Mouse (Mus musculus): ENCODE measurements around the gene Rbm7. TPM values are rescaled to one million over a fixed set of nuclear protein-coding genes. Genes with fewer than 3 reads are reported as not detected.
A peak's percentile ranks its signal among the peaks of the same experiment; 100 is the strongest.
"Not testable (repeated sequence)": the region's sequence is repeated elsewhere in the genome, so short reads cannot be mapped to it uniquely, and the experiment has no call there.

The Rbm7 gene
- total RNA-seq, 4 experiments from 2014 or later, result 65.1 to 78.1 (median 71.5) TPM

- DNase-seq, result peak; percentile 95
Measured at GRCm38 (mm10) chr9:48480411-48481213, 14.5 kb downstream of the Rbm7 start, which contains the start of gene Rexo2. TSS of gene Rexo2 (minus strand) at chr9:48480623.

- DNase-seq, result no peak
Measured at GRCm38 (mm10) chr9:48479838-48480410, 15.2 kb downstream of the Rbm7 start.

- no peak for DNase-seq
Measured at GRCm38 (mm10) chr9:48478808-48479207, 16.3 kb downstream of the Rbm7 start.

GRCm38 (mm10) chr9:48476236-48477165 lies 18.6 kb downstream of the Rbm7 start:
- DNase-seq, result no peak

- DNase-seq, result no peak
Measured at GRCm38 (mm10) chr9:48474367-48474766, 20.7 kb downstream of the Rbm7 start.

GRCm38 (mm10) chr9:48473131-48473530 lies 22.0 kb downstream of the Rbm7 start:
- DNase-seq, result no peak

GRCm38 (mm10) chr9:48472441-48473025 lies 22.6 kb downstream of the Rbm7 start:
- no peak for DNase-seq

- DNase-seq, result not testable (repeated sequence)
Measured at GRCm38 (mm10) chr9:48467471-48467870, 27.6 kb downstream of the Rbm7 start.

- peak; percentile 34 for DNase-seq
Measured at GRCm38 (mm10) chr9:48466804-48467203, 28.3 kb downstream of the Rbm7 start.

GRCm38 (mm10) chr9:48465671-48466070 lies 29.4 kb downstream of the Rbm7 start:
- no peak for DNase-seq

GRCm38 (mm10) chr9:48461545-48461944 lies 33.6 kb downstream of the Rbm7 start:
- DNase-seq, result peak; percentile 14

- DNase-seq, result no peak
Measured at GRCm38 (mm10) chr9:48460720-48461119, 34.4 kb downstream of the Rbm7 start.

DNA sequence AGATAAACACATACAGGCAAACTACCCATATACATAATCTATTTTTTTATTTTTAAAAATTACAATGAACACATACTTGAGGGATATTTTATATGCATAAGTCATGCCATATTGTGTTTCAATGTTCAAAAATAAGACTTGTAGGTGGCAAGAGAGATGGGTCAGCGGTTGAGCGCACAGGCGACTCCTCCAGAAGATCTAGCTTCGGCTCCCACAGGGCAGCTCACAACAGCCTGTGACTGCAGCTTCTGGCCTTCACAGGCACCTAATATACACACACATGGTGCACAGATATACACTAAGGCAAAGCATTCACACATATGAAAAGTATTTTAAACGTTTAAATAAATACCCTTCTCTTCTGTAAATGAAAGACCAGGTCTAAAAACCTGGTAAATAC lies 35.7 kb downstream of the Rbm7 start:
- no peak for DNase-seq

GRCm38 (mm10) chr9:48458879-48459278 lies 36.2 kb downstream of the Rbm7 start:
- DNase-seq, result no peak

DNA sequence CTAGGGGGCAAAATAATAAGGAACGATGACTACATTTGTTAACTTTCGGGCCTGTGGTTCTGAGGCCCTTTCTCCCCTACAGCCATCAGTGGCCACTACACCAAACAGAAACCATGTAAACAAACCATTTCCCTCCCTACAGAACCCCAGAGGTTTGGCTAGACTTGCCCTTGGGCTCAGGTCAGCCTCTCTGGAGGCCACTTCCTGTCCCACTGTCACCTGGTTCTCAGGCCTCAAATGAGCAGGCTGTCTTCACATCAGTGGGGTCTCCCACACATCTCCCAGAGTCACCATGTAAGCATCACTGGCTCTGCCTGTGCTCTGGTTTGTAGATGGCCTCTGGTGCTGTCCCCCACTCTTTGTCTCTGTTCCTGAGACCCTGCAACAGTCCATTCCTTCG lies 39.1 kb downstream of the Rbm7 start:
- no peak for DNase-seq

DNA sequence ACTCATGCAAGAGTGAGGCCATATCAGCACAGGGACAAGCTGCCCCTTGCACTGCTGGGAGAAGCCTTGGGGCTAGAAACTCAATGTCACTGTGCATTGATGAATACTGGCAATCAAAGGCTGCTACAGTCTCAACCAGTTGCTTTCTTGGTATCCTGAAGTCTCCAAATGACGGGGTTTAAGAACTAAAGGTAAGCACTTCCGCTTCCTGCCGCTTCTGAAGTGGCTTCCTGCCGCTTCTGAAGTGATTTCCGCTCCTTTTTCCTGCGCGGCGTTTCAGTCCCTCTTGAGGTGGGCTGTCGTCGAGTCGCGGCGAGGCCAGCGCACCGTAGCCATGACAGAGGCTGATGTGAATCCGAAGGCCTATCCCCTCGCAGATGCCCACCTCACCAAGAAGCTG lies 45.0 kb downstream of the Rbm7 start:
- no peak for DNase-seq

GRCm38 (mm10) chr9:48447783-48448209 lies 47.3 kb downstream of the Rbm7 start:
- no peak for DNase-seq

- DNase-seq, result no peak
Measured at GRCm38 (mm10) chr9:48444821-48445220, 50.3 kb downstream of the Rbm7 start.

DNA sequence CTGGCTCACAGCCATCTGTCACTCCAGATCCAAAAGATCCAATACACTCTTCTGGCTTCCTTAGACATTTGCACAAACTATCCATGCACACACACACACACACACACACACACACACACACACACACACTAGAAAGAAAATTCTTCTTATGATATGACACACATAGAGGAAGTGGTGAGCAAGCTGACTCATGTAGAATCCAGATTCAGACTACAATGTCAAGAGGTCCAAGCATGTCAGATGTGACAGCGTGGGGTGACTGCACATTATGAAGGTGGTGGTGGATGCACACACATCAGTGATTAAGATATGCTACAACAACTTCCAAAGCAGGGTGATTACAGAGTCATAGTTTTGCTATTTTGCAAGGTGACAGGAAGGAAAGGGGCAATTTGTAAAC lies 51.2 kb downstream of the Rbm7 start:
- DNase-seq, result no peak

Measured in adrenal gland, adult 8-10 months (tissue).